Mouse (Mus musculus) ES-Bruce4 (cell line): Measurements from ENCODE around the gene Nosip. TPM values are rescaled to one million over a fixed set of nuclear protein-coding genes. Genes with fewer than 3 reads are reported as not detected.

Experiments used
- H3K27ac ChIP-seq: 2 replicates; pipeline ENCODE4 v1.5.1; 2012; ENCODE audit warnings: low read length, inconsistent platforms; ENCODE audit not compliant: insufficient read depth
- H3K27me3 ChIP-seq: 2 replicates; pipeline ENCODE4 v1.6.1; 2012; ENCODE audit warnings: mild to moderate bottlenecking, low read length, inconsistent platforms; ENCODE audit not compliant: control insufficient read depth, poor library complexity, insufficient read depth, severe bottlenecking
- H3K36me3 ChIP-seq: 2 replicates; pipeline ENCODE4 v1.6.1; 2012; ENCODE audit warnings: inconsistent platforms, mild to moderate bottlenecking, low read length, moderate library complexity; ENCODE audit not compliant: control insufficient read depth, poor library complexity, insufficient read depth, severe bottlenecking
- H3K4me1 ChIP-seq: one replicate; pipeline ENCODE4 v1.8.1; 2011; ENCODE audit warnings: low read length; ENCODE audit not compliant: control insufficient read depth, insufficient read depth
- H3K4me3 ChIP-seq: 2 replicates; pipeline ENCODE4 v1.5.1; 2011; ENCODE audit warnings: low read depth, mild to moderate bottlenecking, low read length
- H3K9ac ChIP-seq: 2 replicates; pipeline ENCODE4 v1.6.1; 2012; ENCODE audit warnings: low read depth, mild to moderate bottlenecking, inconsistent platforms; ENCODE audit not compliant: poor library complexity, severe bottlenecking
- H3K9me3 ChIP-seq: replicated peaks from 2 replicates; pipeline ENCODE4 v1.6.1; 2012; ENCODE audit warnings: mild to moderate bottlenecking, low read length, inconsistent platforms; ENCODE audit not compliant: control insufficient read depth, poor library complexity, insufficient read depth, severe bottlenecking
- CTCF ChIP-seq: IDR thresholded peaks from one replicate; pipeline ENCODE4 v1.8.1; 2011; ENCODE audit warnings: low read depth, low read length
- EP300 ChIP-seq: IDR thresholded peaks from 2 replicates; pipeline ENCODE4 v1.6.1; 2011; ENCODE audit warnings: low read depth, low read length; ENCODE audit not compliant: insufficient read depth
- POLR2A ChIP-seq: IDR thresholded peaks from one replicate; pipeline ENCODE4 v1.8.1; 2011; ENCODE audit warnings: low read length; ENCODE audit not compliant: insufficient read depth
- polyA plus RNA-seq: library from polyadenylated mRNA; stranded (reverse); fragments of >200 nt; gene quantifications from 2 replicates; pipeline ENCODE4 v1.2.4, GENCODE M21; 2011; ENCODE audit warnings: low read depth; ENCODE audit not compliant: missing spikeins, insufficient read depth, insufficient read length

The Nosip gene
- polyA plus RNA-seq, 1 experiment: 62.4 TPM

- Histone ChIP-seq H3K4me1 (no peaks in the 10 kb centered on the region), H3K9me3 (no peaks in the 10 kb centered on the region), H3K36me3 (peaks cover 62% of the 10 kb centered on the region), H3K4me3 (no peak overlapping the region), H3K27me3 (no peaks in the 10 kb centered on the region), H3K9ac (no peak overlapping the region), H3K27ac (no peak overlapping the region)
- TF ChIP-seq EP300 (no peak), CTCF (no peak), POLR2A (no peak)
These were observed 28.4 kb upstream of the Nosip start for GRCm38 (mm10) chr7:45033722-45034359.

GRCm38 (mm10) chr7:45035631-45036030, 26.6 kb upstream of the Nosip start:
- no peak overlapping the region for H3K27ac ChIP-seq
- H3K9me3 ChIP-seq: no peaks in the 10 kb centered on the region
- no peak for TF ChIP-seq CTCF
- no peak for TF ChIP-seq EP300
- no peak for TF ChIP-seq POLR2A
- H3K9ac ChIP-seq: no peak overlapping the region
- H3K27me3 ChIP-seq: no peaks in the 10 kb centered on the region
- H3K4me1 ChIP-seq: no peaks in the 10 kb centered on the region
- H3K4me3 ChIP-seq: no peak overlapping the region
- peaks cover 64% of the 10 kb centered on the region for H3K36me3 ChIP-seq

- Histone ChIP-seq H3K27ac (no peak overlapping the region), H3K4me1 (no peaks in the 10 kb centered on the region), H3K27me3 (no peaks in the 10 kb centered on the region), H3K9ac (no peak overlapping the region), H3K9me3 (no peaks in the 10 kb centered on the region), H3K36me3 (peaks cover 65% of the 10 kb centered on the region), H3K4me3 (no peak overlapping the region)
- no peak for TF ChIP-seq CTCF
- no peak for TF ChIP-seq POLR2A
- no peak for TF ChIP-seq EP300
These were observed 25.5 kb upstream of the Nosip start for GRCm38 (mm10) chr7:45036702-45037101.

- peaks cover 68% of the 10 kb centered on the region for H3K36me3 ChIP-seq
- no peak overlapping the region for H3K27ac ChIP-seq
- TF ChIP-seq POLR2A (no peak), CTCF (peak; percentile 83), EP300 (no peak)
- no peak overlapping the region for H3K4me3 ChIP-seq
- no peaks in the 10 kb centered on the region for H3K27me3 ChIP-seq
- no peak overlapping the region for H3K9ac ChIP-seq
- H3K4me1 ChIP-seq: no peaks in the 10 kb centered on the region
- H3K9me3 ChIP-seq: no peaks in the 10 kb centered on the region
These were observed 24.4 kb upstream of the Nosip start for GRCm38 (mm10) chr7:45037720-45038361.

- H3K27me3 ChIP-seq: no peaks in the 10 kb centered on the region
- peaks cover 69% of the 10 kb centered on the region for H3K36me3 ChIP-seq
- no peak overlapping the region for H3K9ac ChIP-seq
- no peaks in the 10 kb centered on the region for H3K4me1 ChIP-seq
- no peak for TF ChIP-seq EP300
- TF ChIP-seq POLR2A: no peak
- TF ChIP-seq CTCF: no peak
- no peak overlapping the region for H3K27ac ChIP-seq
- H3K9me3 ChIP-seq: no peaks in the 10 kb centered on the region
- H3K4me3 ChIP-seq: no peak overlapping the region
These were observed 23.8 kb upstream of the Nosip start for GRCm38 (mm10) chr7:45038411-45038810.

- no peak overlapping the region for H3K9ac ChIP-seq
- peaks cover 64% of the 10 kb centered on the region for H3K36me3 ChIP-seq
- no peak overlapping the region for H3K4me3 ChIP-seq
- no peaks in the 10 kb centered on the region for H3K27me3 ChIP-seq
- TF ChIP-seq POLR2A: no peak
- TF ChIP-seq EP300: no peak
- TF ChIP-seq CTCF: no peak
- H3K4me1 ChIP-seq: no peaks in the 10 kb centered on the region
- H3K27ac ChIP-seq: no peak overlapping the region
- H3K9me3 ChIP-seq: no peaks in the 10 kb centered on the region
These were observed 21.4 kb upstream of the Nosip start for GRCm38 (mm10) chr7:45040851-45041250.
